Mouse (Mus musculus): ENCODE measurements around the gene Htr1f. TPM values are rescaled to one million over a fixed set of nuclear protein-coding genes. Genes with fewer than 3 reads are reported as not detected.

Htr1f gene
- polyA plus RNA-seq, 1 experiment: not detected

DNA sequence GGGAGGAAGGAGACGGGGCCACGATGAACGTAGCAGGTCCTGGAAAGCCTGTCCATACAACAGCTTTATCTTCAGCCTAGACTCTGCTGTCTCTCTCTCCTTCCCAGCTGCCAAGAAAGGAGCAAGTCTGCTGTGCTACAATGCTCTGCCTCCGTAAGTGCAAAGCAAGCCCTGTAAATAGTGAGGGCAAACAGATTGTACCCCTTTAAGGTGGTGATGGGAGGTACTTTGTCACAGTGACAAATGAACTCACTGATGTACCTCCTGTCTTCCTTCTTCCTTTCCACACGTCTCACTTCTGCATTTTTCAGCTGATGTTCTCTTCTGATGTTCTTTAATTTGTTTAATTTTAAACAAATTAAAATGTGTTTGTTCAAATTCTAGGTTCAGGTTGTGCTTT lies 221.8 kb downstream of the Htr1f start:
- WGBS: 54% methylated on average over 5 of the region's 5 CpGs
- H3K4me1 ChIP-seq (ENCODE audit: control insufficient read depth, insufficient read depth, insufficient read length, low read length): peaks cover 6% of the 10 kb centered on the region; the same call in 1 of the 2 replicates
- no peak overlapping the region for H3K4me3 ChIP-seq (ENCODE audit: low read depth, low read length)
- H3K36me3 ChIP-seq (ENCODE audit: control insufficient read depth, insufficient read depth, low read length): no peaks in the 10 kb centered on the region
- no peaks in the 10 kb centered on the region for H3K27me3 ChIP-seq (ENCODE audit: control insufficient read depth, insufficient read depth, low read length)
- TF ChIP-seq POLR2A (IDR thresholded peaks at IDR 0.05; ENCODE audit: low read depth, low read length) (no peak), CTCF (IDR thresholded peaks at IDR 0.05; ENCODE audit: extremely low read depth, insufficient read length, insufficient replicate concordance, low read depth, low read length) (no peak)
- H3K27ac ChIP-seq (ENCODE audit: insufficient read depth, low read depth, low read length): no peak overlapping the region

DNA sequence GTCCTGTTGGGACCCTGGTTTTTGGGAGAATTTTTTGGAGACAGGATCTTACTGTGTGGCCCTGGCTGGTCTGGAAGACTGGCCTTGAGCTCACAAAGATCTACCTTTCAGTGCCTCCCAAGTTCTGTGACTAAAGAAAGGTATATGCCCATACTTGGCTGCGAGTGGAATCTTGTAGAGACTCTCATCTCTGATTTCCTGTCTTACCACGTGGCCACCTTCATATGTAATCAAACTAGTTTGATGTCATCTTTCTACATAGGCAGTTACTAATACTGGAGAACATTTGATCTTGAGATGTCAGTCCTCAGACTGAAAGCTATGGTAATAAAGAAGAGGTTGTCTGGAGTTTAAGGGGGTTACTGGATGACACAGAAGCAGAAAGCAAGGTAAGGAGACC lies 224.2 kb downstream of the Htr1f start:
- H3K27me3 ChIP-seq (ENCODE audit: control insufficient read depth, insufficient read depth, low read length): no peaks in the 10 kb centered on the region
- H3K27ac ChIP-seq (ENCODE audit: insufficient read depth, low read depth, low read length): no peak overlapping the region
- H3K4me3 ChIP-seq (ENCODE audit: low read depth, low read length): no peak overlapping the region
- H3K4me1 ChIP-seq (ENCODE audit: control insufficient read depth, insufficient read depth, insufficient read length, low read length): peaks cover 6% of the 10 kb centered on the region; the same call in 1 of the 2 replicates
- 81% methylated on average over 2 of the region's 2 CpGs for WGBS
- TF ChIP-seq CTCF (IDR thresholded peaks at IDR 0.05; ENCODE audit: extremely low read depth, insufficient read length, insufficient replicate concordance, low read depth, low read length) (no peak), POLR2A (IDR thresholded peaks at IDR 0.05; ENCODE audit: low read depth, low read length) (no peak)
- no peaks in the 10 kb centered on the region for H3K36me3 ChIP-seq (ENCODE audit: control insufficient read depth, insufficient read depth, low read length)

DNA sequence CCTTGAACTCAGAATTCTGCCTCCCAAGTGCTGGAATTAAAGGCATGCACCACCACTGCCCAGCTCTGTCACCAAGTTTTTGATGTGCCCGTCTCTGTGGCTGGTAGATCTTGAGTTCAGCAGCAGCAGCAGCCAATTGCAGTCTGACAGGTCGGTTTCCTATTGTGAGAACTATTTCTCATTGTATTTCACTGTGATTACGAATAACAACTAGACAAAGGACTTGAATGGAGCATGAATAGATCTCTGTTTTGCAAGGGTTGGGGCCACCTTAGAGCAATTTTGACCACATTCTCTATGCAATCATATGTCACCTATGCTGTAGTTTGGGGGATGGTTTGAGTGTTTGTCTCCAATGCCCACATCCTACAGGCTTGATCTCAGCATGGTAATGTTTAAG lies 224.7 kb downstream of the Htr1f start:
- no peaks in the 10 kb centered on the region for H3K36me3 ChIP-seq (ENCODE audit: control insufficient read depth, insufficient read depth, low read length)
- TF ChIP-seq POLR2A (IDR thresholded peaks at IDR 0.05; ENCODE audit: low read depth, low read length) (no peak), CTCF (IDR thresholded peaks at IDR 0.05; ENCODE audit: extremely low read depth, insufficient read length, insufficient replicate concordance, low read depth, low read length) (no peak)
- WGBS: 92% methylated on average over 3 of the region's 3 CpGs

DNA sequence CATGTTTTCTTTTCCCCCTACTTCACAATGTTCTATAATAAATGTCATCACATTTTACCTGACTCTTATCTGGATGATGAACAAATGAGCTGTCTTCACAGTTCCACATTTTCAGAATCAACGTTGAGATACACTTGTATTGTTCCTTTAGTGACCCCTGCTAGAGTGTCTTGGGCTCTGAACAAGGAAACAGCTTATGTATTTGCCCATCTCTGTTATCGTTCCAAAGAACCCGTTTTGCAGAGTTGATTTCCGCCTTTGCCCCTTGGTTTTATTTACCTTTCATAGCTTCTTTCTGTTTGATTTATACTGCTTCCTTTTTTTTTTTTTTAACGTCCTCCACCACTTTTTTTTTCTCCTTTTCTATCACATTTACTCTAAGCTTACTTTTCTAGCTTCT lies 225.9 kb downstream of the Htr1f start:
- TF ChIP-seq CTCF (IDR thresholded peaks at IDR 0.05; ENCODE audit: extremely low read depth, insufficient read length, insufficient replicate concordance, low read depth, low read length) (no peak), POLR2A (IDR thresholded peaks at IDR 0.05; ENCODE audit: low read depth, low read length) (no peak)
- H3K4me3 ChIP-seq (ENCODE audit: low read depth, low read length): no peak overlapping the region
- H3K27ac ChIP-seq (ENCODE audit: insufficient read depth, low read depth, low read length): no peak overlapping the region
- no peaks in the 10 kb centered on the region for H3K27me3 ChIP-seq (ENCODE audit: control insufficient read depth, insufficient read depth, low read length)
- peaks cover 6% of the 10 kb centered on the region; the same call in 1 of the 2 replicates for H3K4me1 ChIP-seq (ENCODE audit: control insufficient read depth, insufficient read depth, insufficient read length, low read length)
- H3K36me3 ChIP-seq (ENCODE audit: control insufficient read depth, insufficient read depth, low read length): no peaks in the 10 kb centered on the region
- WGBS: 10% methylated on average over 5 of the region's 5 CpGs

More for the DNA sequence above, 224.7 kb downstream of the Htr1f start:
- no peak overlapping the region for H3K27ac ChIP-seq (ENCODE audit: insufficient read depth, low read depth, low read length)
- peaks cover 6% of the 10 kb centered on the region; the same call in 1 of the 2 replicates for H3K4me1 ChIP-seq (ENCODE audit: control insufficient read depth, insufficient read depth, insufficient read length, low read length)
- H3K4me3 ChIP-seq (ENCODE audit: low read depth, low read length): no peak overlapping the region
- H3K27me3 ChIP-seq (ENCODE audit: control insufficient read depth, insufficient read depth, low read length): no peaks in the 10 kb centered on the region

DNA sequence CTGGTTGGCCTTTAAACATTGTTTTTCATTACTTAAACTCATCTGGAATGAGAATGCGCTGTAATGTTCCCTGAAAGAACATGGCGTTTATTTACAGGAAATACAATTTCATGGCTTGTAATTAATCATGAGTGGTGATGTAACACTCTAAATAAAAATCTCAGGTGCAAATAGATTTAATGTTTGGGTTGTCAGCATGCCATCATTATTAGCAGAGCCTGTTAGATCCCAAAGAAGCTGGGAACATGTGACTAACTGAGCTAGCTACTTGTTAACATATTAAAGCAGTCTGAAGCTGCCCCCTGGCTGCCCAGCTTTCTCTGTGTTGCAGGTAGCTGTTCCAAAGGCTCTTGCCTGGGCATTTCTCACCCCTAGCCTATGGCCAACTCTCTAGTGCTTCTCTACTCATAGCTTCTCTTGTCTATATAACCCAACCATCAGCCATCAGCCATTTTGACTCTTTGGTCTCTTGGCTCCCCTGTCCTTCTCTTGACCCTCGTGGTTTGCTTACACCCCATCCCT lies 227.0 kb downstream of the Htr1f start:
- Histone ChIP-seq H3K36me3 (ENCODE audit: control insufficient read depth, insufficient read depth, low read length) (no peaks in the 10 kb centered on the region), H3K4me1 (ENCODE audit: control insufficient read depth, insufficient read depth, insufficient read length, low read length) (no peaks in the 10 kb centered on the region), H3K27me3 (ENCODE audit: control insufficient read depth, insufficient read depth, low read length) (no peaks in the 10 kb centered on the region), H3K4me3 (ENCODE audit: low read depth, low read length) (no peak overlapping the region), H3K27ac (ENCODE audit: insufficient read depth, low read depth, low read length) (no peak overlapping the region)
- 80% methylated on average over 3 of the region's 3 CpGs for WGBS
- TF ChIP-seq POLR2A (IDR thresholded peaks at IDR 0.05; ENCODE audit: low read depth, low read length) (no peak), CTCF (IDR thresholded peaks at IDR 0.05; ENCODE audit: extremely low read depth, insufficient read length, insufficient replicate concordance, low read depth, low read length) (no peak)

DNA sequence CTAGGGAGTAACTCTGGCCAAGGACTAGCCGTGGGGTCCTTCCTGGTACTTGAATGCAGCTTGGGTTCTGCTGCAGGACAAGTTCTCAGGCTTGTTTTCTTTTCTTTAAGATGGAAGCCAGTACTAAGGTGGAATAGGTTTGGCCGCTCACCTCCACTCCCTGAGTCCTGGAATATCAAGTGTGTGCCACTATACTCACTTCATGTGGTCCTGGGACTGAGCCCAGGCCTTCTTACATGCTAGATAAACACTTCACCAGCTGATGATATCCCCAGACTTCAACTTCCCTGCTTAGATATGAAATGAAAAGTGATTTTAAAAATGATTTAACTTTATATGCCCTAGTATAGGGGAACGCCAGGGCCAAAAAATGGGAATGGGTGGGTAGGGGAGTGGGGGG lies 228.3 kb downstream of the Htr1f start:
- no peak overlapping the region for H3K4me3 ChIP-seq (ENCODE audit: low read depth, low read length)

DNA sequence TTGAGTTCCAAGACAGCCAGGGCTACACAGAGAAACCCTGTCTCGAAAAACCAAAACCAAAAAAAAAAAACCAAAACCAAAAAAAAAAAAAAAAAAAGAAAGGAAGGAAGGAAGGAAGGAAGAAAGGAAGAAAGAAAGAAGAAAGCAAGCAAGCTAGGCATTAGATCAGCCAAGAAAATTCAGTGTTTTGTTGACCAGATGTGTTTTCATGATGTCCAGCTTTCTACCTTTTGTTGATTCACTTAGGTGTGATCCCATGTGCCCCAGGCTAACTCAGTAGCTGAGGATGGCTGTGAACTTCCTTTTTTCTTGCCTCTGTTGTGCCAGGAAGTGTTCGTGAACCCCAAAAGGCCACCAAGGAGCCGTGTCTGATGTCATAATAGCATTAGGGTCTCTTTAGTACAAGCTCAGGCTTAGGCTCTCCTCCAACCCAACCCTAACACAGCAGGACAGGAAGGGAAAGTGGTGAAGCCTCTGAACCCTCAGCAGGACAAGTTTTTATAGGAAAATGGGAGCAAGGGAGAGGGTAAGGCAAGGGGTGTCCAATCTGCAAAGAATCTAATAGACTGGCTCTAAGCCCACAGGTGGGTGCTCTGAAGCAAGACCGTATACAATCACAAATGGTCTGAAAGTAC lies 228.9 kb downstream of the Htr1f start:
- Histone ChIP-seq H3K4me3 (ENCODE audit: low read depth, low read length) (no peak overlapping the region), H3K27me3 (ENCODE audit: control insufficient read depth, insufficient read depth, low read length) (no peaks in the 10 kb centered on the region), H3K4me1 (ENCODE audit: control insufficient read depth, insufficient read depth, insufficient read length, low read length) (no peaks in the 10 kb centered on the region), H3K27ac (ENCODE audit: insufficient read depth, low read depth, low read length) (no peak overlapping the region), H3K36me3 (ENCODE audit: control insufficient read depth, insufficient read depth, low read length) (no peaks in the 10 kb centered on the region)
- WGBS: 69% methylated on average over 4 of the region's 4 CpGs
- TF ChIP-seq CTCF (IDR thresholded peaks at IDR 0.05; ENCODE audit: extremely low read depth, insufficient read length, insufficient replicate concordance, low read depth, low read length): no peak
- no peak for TF ChIP-seq POLR2A (IDR thresholded peaks at IDR 0.05; ENCODE audit: low read depth, low read length)

More for the DNA sequence above, 228.3 kb downstream of the Htr1f start:
- no peak for TF ChIP-seq POLR2A (IDR thresholded peaks at IDR 0.05; ENCODE audit: low read depth, low read length)
- no peak for TF ChIP-seq CTCF (IDR thresholded peaks at IDR 0.05; ENCODE audit: extremely low read depth, insufficient read length, insufficient replicate concordance, low read depth, low read length)
- Histone ChIP-seq H3K36me3 (ENCODE audit: control insufficient read depth, insufficient read depth, low read length) (no peaks in the 10 kb centered on the region), H3K27me3 (ENCODE audit: control insufficient read depth, insufficient read depth, low read length) (no peaks in the 10 kb centered on the region), H3K4me1 (ENCODE audit: control insufficient read depth, insufficient read depth, insufficient read length, low read length) (no peaks in the 10 kb centered on the region), H3K27ac (ENCODE audit: insufficient read depth, low read depth, low read length) (no peak overlapping the region)
- 89% methylated on average over 3 of the region's 3 CpGs for WGBS
